Mouse (Mus musculus) liver, embryonic 11.5 days (tissue): ENCODE measurements around the gene Gpr135. TPM values are rescaled to one million over a fixed set of nuclear protein-coding genes. Genes with fewer than 3 reads are reported as not detected.
"Not testable (repeated sequence)": the region's sequence is repeated elsewhere in the genome, so short reads cannot be mapped to it uniquely, and the experiment has no call there.

ENCODE experiments used
- ATAC-seq: fragments of 200-750 bp; cut with Nextera tagmentation; replicated peaks from 2 replicates; pipeline ENCODE4 v1.8.0; 2017; ENCODE audit warnings: moderate number of reproducible peaks, mild to moderate bottlenecking, moderate TSS enrichment, moderate library complexity; ENCODE audit not compliant: low FRiP score
- DNase-seq: peaks from one replicate; pipeline ENCODE4 v3.0.0-alpha.2; 2017; ENCODE audit warnings: low spot score
- H3K27ac ChIP-seq: fragments of 300-500 bp; sonication (generic); 2 replicates; pipeline ENCODE4 v1.5.1; 2014; ENCODE audit warnings: mild to moderate bottlenecking, low read depth, low read length, control low read depth
- H3K27me3 ChIP-seq: fragments of 300-500 bp; sonication (generic); replicated peaks from 2 replicates; pipeline ENCODE4 v1.6.1; 2014; ENCODE audit warnings: low read length, mixed read lengths; ENCODE audit not compliant: control insufficient read depth, insufficient read depth
- H3K36me3 ChIP-seq: fragments of 300-500 bp; sonication (generic); 2 replicates; pipeline ENCODE4 v1.6.1; 2014; ENCODE audit warnings: mild to moderate bottlenecking, low read length, moderate library complexity, mixed read lengths; ENCODE audit not compliant: control insufficient read depth, insufficient read depth
- H3K4me1 ChIP-seq: fragments of 300-500 bp; sonication (generic); replicated peaks from 2 replicates; pipeline ENCODE4 v1.6.1; 2014; ENCODE audit warnings: low read length, mixed read lengths; ENCODE audit not compliant: control insufficient read depth, insufficient read depth
- H3K4me2 ChIP-seq: fragments of 300-500 bp; sonication (generic); 2 replicates; pipeline ENCODE4 v1.6.1; 2014; ENCODE audit warnings: mild to moderate bottlenecking, control low read depth, moderate library complexity
- H3K4me3 ChIP-seq: fragments of 300-500 bp; sonication (generic); 2 replicates; pipeline ENCODE4 v1.5.1; 2014; ENCODE audit warnings: low read depth, low read length, control low read depth
- H3K9ac ChIP-seq: fragments of 300-500 bp; sonication (generic); 2 replicates; pipeline ENCODE4 v1.6.1; 2014; ENCODE audit warnings: low read depth, low read length, control low read depth
- H3K9me3 ChIP-seq: fragments of 300-500 bp; sonication (generic); 2 replicates; pipeline ENCODE4 v1.6.1; 2016; ENCODE audit warnings: low read length, inconsistent platforms, mixed read lengths; ENCODE audit not compliant: control insufficient read depth
- WGBS: fragments of 180-500 bp; shearing (Covaris S2); extraction: QIAGEN DNeasy Blood & Tissue Kit; methylation state at CpG from one replicate; pipeline ENCODE4 v1.1.7; 2014; 5-methylcytosine and 5-hydroxymethylcytosine counted together
- polyA plus RNA-seq: library from polyadenylated mRNA; unstranded; fragments of >200 nt; fragmentation: Nextera tagmentation; extraction: Ambion mirVana; gene quantifications from 2 replicates; pipeline ENCODE4 v1.2.1, GENCODE M21; 2014

Gpr135 gene
- polyA plus RNA-seq, 1 experiment from 2014 or later, result 0.33 TPM

DNA sequence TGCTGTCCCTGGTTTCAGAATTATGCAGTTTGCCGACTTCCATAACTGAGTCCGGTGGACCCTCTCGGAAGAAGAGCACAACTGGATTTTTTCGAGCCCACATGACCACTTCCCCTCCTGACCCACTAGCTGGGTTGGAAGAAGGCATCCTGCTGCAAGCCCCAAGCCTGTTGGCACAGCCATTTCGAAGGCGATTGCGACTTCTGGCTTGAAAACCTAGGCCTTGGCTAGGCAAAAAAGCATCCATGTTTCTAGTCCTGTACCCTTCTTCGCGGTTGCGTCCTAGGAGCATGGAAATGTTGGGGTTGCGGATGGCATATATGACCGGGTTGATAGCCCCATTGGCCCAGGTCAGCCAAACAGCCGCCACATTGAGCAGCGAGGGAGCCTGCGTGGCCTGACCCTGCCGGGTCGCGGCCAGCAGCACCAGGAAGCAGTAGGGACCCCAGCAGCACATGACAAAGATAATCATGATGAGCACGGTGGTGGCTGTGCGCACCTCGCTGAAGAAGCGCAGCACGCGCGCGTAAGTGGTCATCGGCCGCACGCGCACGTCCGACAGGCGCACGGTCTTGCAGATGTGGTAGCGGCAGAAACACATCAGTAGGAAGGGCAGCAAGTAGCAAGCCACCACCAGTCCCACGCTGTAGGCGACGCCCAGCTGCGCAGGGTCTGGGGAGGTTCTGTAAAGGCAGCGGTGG lies 1.1 kb downstream of the Gpr135 start:
- DNase-seq (no peak), ATAC-seq (peak; percentile 37)
- Histone ChIP-seq H3K4me3 (peak overlapping the region; percentile 50), H3K36me3 (no peaks in the 10 kb centered on the region), H3K27ac (no peak overlapping the region), H3K27me3 (peaks cover 32% of the 10 kb centered on the region), H3K9ac (no peak overlapping the region), H3K4me2 (peak overlapping the region; percentile 86), H3K9me3 (no peaks in the 10 kb centered on the region), H3K4me1 (peaks cover 7% of the 10 kb centered on the region; the same call in 1 of the 2 replicates)
- WGBS, result 6% methylated on average over 40 of the region's 40 CpGs

DNA sequence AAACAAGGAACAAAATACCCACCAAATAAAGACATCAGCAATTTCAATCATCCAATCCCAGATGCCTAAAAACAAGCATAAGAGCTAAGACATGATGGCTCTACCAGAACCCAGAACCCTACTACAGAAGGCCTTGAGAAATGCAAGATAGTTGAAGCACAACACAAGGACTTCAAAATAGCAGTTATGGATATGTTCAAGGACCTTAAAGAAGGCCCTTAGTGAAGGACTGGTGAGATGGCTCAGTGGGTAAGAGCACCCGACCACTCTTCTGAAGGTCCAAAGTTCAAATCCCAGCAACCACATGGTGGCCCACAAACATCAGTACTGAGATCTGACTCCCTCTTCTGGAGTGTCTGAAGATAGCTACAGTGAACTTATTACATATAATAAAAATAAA lies 13.1 kb downstream of the Gpr135 start:
- H3K9ac ChIP-seq, result no peak overlapping the region
- H3K4me3 ChIP-seq, result no peak overlapping the region
- H3K4me1 ChIP-seq, result no peaks in the 10 kb centered on the region
- no peaks in the 10 kb centered on the region for H3K36me3 ChIP-seq
- H3K27me3 ChIP-seq, result no peaks in the 10 kb centered on the region
- 68% methylated on average over 1 of the region's 1 CpGs for WGBS
- H3K27ac ChIP-seq, result no peak overlapping the region
- DNase-seq, result no peak
- H3K4me2 ChIP-seq, result no peak overlapping the region
- H3K9me3 ChIP-seq, result no peaks in the 10 kb centered on the region
- no peak for ATAC-seq

DNA sequence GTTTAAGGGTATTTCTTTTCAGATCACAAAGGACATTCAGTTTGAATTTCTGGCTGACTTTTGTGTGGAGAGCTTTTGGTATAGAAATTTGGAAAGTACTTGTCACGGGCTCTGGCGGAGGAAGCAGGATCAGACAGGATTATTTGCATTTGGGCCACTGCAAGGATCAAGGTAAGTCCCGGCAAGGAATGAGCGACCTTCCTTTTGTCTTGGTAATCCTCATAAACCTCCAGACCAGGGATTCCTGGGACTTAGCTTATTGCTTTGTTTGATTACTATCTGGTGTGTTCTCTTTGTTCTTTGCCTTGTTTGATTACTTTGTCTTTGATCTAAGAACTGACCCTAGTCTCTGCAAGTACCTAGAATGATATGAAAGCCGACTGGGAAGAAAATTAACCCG lies 17.1 kb downstream of the Gpr135 start:
- Histone ChIP-seq H3K4me1 (no peaks in the 10 kb centered on the region), H3K4me3 (no peak overlapping the region), H3K9me3 (no peaks in the 10 kb centered on the region), H3K4me2 (no peak overlapping the region), H3K27me3 (no peaks in the 10 kb centered on the region), H3K27ac (no peak overlapping the region), H3K36me3 (no peaks in the 10 kb centered on the region), H3K9ac (no peak overlapping the region)
- no peak for ATAC-seq
- 52% methylated on average over 6 of the region's 6 CpGs for WGBS
- DNase-seq, result no peak

DNA sequence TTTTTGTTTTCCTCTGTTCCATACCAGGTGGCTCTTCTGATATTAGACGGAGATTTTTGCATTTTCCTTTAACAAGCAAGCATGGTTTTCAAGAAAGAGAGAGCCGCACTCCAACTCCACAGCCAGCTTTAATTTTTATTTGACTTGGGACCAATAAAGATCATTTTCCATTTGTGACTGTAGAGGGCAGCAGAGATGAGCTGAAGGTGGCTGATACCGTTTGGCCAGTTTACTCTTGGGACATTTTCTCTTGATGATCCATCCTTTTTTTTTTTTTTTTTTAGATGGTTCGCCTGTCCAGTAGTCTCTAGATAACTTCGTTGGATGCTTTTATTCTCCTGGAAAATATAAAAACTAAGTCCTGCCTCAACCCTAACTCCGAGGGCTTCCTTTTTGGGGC lies 17.6 kb downstream of the Gpr135 start:
- no peak overlapping the region for H3K4me3 ChIP-seq
- no peaks in the 10 kb centered on the region for H3K27me3 ChIP-seq
- ATAC-seq, result no peak
- H3K9ac ChIP-seq, result no peak overlapping the region
- H3K4me1 ChIP-seq, result no peaks in the 10 kb centered on the region
- DNase-seq, result no peak
- H3K36me3 ChIP-seq, result no peaks in the 10 kb centered on the region
- no peak overlapping the region for H3K27ac ChIP-seq
- H3K9me3 ChIP-seq, result no peaks in the 10 kb centered on the region
- 42% methylated on average over 6 of the region's 6 CpGs for WGBS
- H3K4me2 ChIP-seq, result no peak overlapping the region

DNA sequence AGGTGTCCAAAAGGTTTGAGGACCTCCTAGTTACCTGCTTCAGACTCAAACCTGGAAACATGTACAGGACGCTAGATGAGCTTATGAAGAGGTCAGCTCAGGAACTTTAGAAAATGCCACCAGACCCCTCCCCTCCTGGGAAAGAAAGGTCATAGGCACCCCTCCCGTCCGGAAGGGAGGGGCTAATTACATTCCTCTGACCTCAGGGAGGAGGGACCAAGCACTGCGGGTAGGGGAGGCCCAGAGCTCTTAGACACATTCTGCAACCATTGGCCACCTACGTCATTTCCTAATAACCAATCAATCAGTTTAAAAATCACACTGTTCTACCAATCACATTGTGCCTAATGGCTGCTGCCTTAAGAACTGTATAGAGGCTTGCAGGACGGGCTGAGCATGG lies 18.4 kb downstream of the Gpr135 start:
- Histone ChIP-seq H3K9ac (no peak overlapping the region), H3K4me1 (no peaks in the 10 kb centered on the region), H3K4me2 (no peak overlapping the region), H3K27ac (no peak overlapping the region), H3K9me3 (no peaks in the 10 kb centered on the region), H3K36me3 (no peaks in the 10 kb centered on the region), H3K4me3 (no peak overlapping the region), H3K27me3 (no peaks in the 10 kb centered on the region)
- ATAC-seq, result no peak
- 75% methylated on average over 6 of the region's 6 CpGs for WGBS
- DNase-seq, result no peak

DNA sequence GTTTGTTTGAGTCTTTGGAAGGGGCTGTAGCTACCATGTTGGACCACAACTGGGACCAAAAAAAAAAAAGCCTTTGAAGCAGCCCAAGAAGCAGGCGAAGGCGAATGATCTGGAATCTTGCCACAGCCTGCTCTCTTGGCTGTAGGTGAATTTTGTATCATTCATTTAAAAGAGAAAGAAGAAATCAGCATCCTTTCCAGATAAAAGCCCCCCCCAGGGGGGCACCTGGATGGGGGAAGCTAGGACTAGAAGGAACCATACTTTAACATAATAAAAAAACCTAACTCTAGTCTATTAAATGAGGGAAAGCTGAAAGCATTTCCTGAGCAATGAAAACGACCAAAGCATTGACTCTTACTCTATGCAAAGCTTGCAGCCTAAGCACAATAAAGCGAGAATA lies 20.1 kb downstream of the Gpr135 start:
- no peak for DNase-seq
- Histone ChIP-seq H3K9ac (no peak overlapping the region), H3K4me1 (no peaks in the 10 kb centered on the region), H3K4me2 (no peak overlapping the region), H3K9me3 (no peaks in the 10 kb centered on the region), H3K4me3 (no peak overlapping the region), H3K36me3 (no peaks in the 10 kb centered on the region), H3K27ac (no peak overlapping the region), H3K27me3 (no peaks in the 10 kb centered on the region)
- 84% methylated on average over 4 of the region's 4 CpGs for WGBS
- ATAC-seq, result no peak

DNA sequence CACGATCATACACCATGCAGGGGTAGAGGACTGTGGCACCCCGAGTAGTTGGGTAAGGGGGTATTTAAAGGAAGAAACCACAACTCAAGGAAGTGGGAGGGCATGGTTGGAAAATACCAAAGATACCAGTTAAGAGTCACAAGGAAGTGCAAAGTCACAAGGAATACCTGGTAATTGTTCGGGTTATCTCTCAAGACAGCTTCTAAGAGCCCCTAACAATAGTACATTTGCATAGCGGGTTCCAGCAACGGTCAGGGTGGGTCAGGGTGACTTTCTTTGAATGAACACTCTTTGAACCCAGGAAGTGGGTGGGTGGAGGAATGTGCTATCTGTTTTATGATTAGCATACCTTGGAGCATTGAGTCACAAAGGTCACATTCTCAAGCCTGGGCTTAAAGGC lies 20.8 kb downstream of the Gpr135 start:
- H3K4me3 ChIP-seq, result not testable (repeated sequence)

DNA sequence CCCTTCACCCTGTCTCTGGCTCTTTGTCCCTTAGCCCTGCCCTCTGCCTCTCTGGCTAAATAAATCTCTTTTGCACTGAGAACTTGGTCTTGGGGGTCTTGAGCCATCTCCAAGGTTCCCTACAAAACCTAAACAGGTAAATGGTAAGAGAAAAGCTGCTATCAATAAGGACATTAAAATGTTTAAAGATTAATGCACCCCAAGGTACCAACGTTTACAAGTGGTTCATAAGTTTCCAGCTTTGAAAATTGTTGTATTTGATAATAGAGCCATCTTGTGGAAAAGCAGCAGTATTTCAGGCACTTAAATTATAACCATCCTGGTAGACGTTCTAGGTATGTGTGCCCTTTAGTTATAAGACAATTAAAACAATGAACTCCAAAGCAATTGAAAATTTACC lies 23.4 kb downstream of the Gpr135 start:
- Histone ChIP-seq H3K36me3 (no peaks in the 10 kb centered on the region), H3K4me3 (no peak overlapping the region), H3K9me3 (no peaks in the 10 kb centered on the region), H3K27me3 (no peaks in the 10 kb centered on the region), H3K4me1 (no peaks in the 10 kb centered on the region), H3K9ac (no peak overlapping the region), H3K4me2 (no peak overlapping the region), H3K27ac (no peak overlapping the region)
- DNase-seq, result peak; percentile 6
- ATAC-seq, result no peak
- 10% methylated on average over 2 of the region's 2 CpGs for WGBS

More for the DNA sequence above, 20.8 kb downstream of the Gpr135 start:
- not testable (repeated sequence) for H3K4me1 ChIP-seq, H3K27me3 ChIP-seq, H3K27ac ChIP-seq, H3K36me3 ChIP-seq, ATAC-seq, DNase-seq, H3K4me2 ChIP-seq, H3K9ac ChIP-seq, H3K9me3 ChIP-seq
- 83% methylated on average over 5 of the region's 5 CpGs for WGBS

DNA sequence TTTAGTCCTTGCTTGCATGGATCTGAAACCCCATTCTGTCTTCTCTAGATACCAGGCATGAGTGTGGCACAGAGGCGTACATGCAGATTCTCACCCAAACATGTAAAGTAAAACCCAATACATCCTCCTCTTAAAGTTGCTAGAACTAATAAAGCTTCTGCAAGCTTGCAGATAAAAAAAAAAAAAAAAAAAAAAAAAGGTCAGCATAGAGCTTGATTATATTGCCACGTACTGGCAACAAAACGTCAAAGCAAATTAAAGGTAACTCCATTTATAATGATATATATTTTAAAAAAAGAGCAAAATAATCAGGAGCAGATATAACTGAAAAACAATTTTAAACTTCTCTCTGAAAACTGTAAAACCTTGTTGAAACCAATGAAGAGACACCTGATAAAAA lies 29.7 kb downstream of the Gpr135 start:
- Histone ChIP-seq H3K36me3 (no peaks in the 10 kb centered on the region), H3K4me1 (no peaks in the 10 kb centered on the region), H3K9me3 (no peaks in the 10 kb centered on the region), H3K27me3 (no peaks in the 10 kb centered on the region), H3K4me2 (no peak overlapping the region), H3K4me3 (no peak overlapping the region), H3K9ac (no peak overlapping the region), H3K27ac (no peak overlapping the region)
- WGBS, result 89% methylated on average over 3 of the region's 3 CpGs
- no peak for ATAC-seq
- DNase-seq, result no peak
